Mouse (Mus musculus) intestine, embryonic 14.5 days (tissue): ENCODE data around the gene a. TPM values are rescaled to one million over a fixed set of nuclear protein-coding genes. Genes with fewer than 3 reads are reported as not detected.

Experiments used
- ATAC-seq: fragments of 200-750 bp; cut with Nextera tagmentation; replicated peaks from 2 replicates; pipeline ENCODE4 v1.8.0; 2017; ENCODE audit warnings: low read depth, moderate number of reproducible peaks, moderate TSS enrichment, moderate library complexity; ENCODE audit not compliant: low FRiP score, low TSS enrichment
- DNase-seq: peaks from one replicate; pipeline ENCODE4 v3.0.0-alpha.2; 2018; ENCODE audit warnings: low spot score
- H3K27ac ChIP-seq: fragments of 300-500 bp; sonication (generic); 2 replicates; pipeline ENCODE4 v1.5.1; 2014; ENCODE audit warnings: low read depth, mild to moderate bottlenecking, control low read depth
- H3K27me3 ChIP-seq: fragments of 300-500 bp; sonication (generic); replicated peaks from 2 replicates; pipeline ENCODE4 v1.6.1; 2014; ENCODE audit warnings: low read length, control low read depth; ENCODE audit not compliant: control insufficient read depth, insufficient read depth
- H3K36me3 ChIP-seq: fragments of 300-500 bp; sonication (generic); 2 replicates; pipeline ENCODE4 v1.6.1; 2014; ENCODE audit warnings: low read length, control low read depth; ENCODE audit not compliant: control insufficient read depth, insufficient read depth
- H3K4me1 ChIP-seq: fragments of 300-500 bp; sonication (generic); replicated peaks from 2 replicates; pipeline ENCODE4 v1.6.1; 2014; ENCODE audit warnings: low read length, control low read depth, mixed read lengths; ENCODE audit not compliant: control insufficient read depth, insufficient read depth
- H3K4me2 ChIP-seq: fragments of 300-500 bp; sonication (generic); 2 replicates; pipeline ENCODE4 v1.6.1; 2014; ENCODE audit warnings: low read length
- H3K4me3 ChIP-seq: fragments of 300-500 bp; sonication (generic); 2 replicates; pipeline ENCODE4 v1.5.1; 2014; ENCODE audit warnings: low read depth, low read length, control low read depth, mixed read lengths
- H3K9ac ChIP-seq: fragments of 300-500 bp; sonication (generic); 2 replicates; pipeline ENCODE4 v1.6.1; 2014; ENCODE audit warnings: mild to moderate bottlenecking, low read length
- H3K9me3 ChIP-seq: fragments of 300-500 bp; sonication (generic); 2 replicates; pipeline ENCODE4 v1.6.1; 2016; ENCODE audit warnings: low read length, control low read depth; ENCODE audit not compliant: control insufficient read depth
- WGBS: fragments of 180-500 bp; shearing (Covaris S2); extraction: QIAGEN DNeasy Blood & Tissue Kit; methylation state at CpG from one replicate; pipeline ENCODE4 v1.1.7; 2014; 5-methylcytosine and 5-hydroxymethylcytosine counted together
- polyA plus RNA-seq: library from polyadenylated mRNA; unstranded; fragments of >200 nt; fragmentation: Nextera tagmentation; extraction: Ambion mirVana; gene quantifications from 2 replicates; pipeline ENCODE4 v1.2.1, GENCODE M21; 2014

a gene
- polyA plus RNA-seq, 1 experiment from 2014 or later: 1.5 TPM

DNA sequence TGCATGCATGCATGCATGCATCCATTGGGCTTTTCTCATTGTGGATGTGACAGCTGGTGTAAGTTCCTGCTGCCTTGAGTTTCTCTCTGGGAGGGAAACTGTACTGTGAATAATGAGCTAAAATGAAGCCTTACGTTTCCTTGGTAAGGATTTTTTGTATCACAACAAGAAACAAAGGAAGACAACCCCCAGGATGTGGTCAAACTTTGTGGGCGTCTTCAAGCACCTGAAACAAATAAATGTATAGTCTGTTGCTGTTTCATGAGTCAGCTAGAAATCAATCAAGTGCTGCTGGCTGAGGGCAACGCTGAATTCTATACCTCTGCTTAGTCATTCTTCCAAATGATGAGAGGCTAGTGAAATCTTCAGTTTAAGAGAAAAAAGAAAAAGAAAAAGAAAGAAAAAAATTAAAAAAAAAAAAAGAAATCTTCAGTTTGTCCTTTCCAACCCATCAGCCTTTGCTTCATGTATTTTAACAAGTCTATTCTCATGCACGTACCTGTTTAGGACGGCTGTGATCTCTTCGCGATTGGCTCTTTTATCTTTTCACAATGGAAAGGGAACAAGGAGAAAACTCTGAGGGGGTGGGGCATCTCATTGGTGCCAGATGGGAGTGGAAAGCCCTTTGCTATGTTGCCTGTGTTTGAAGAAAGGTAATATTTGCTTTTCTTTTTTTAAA, 288.4 kb downstream of the a start:
- H3K36me3 ChIP-seq: no peaks in the 10 kb centered on the region
- ATAC-seq: no peak
- WGBS: 41% methylated on average over 7 of the region's 7 CpGs

DNA sequence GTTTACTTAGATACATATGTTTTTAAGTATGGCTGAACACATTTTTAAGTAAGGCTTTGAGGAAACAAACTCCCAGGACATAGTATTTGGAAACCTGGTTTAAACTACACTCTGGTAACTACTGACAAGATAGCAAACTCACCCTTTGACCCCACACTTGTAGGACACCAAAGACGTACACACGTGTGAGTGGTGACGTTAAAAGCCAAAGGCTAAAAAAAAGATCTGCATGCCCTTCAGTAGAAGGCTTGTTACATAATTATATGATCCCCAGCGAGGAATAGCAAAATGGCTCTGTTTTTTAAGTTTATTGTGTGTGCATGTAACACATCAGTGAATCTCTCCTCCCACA, 289.0 kb downstream of the a start:
- H3K27me3 ChIP-seq: no peaks in the 10 kb centered on the region
- no peaks in the 10 kb centered on the region for H3K9me3 ChIP-seq
- 58% methylated on average over 4 of the region's 4 CpGs for WGBS
- peaks cover 4% of the 10 kb centered on the region; the same call in 1 of the 2 replicates for H3K4me1 ChIP-seq
- DNase-seq (no peak), ATAC-seq (no peak)
- no peak overlapping the region for H3K27ac ChIP-seq
- H3K9ac ChIP-seq: no peak overlapping the region
- H3K4me3 ChIP-seq: no peak overlapping the region
- no peaks in the 10 kb centered on the region for H3K36me3 ChIP-seq
- no peak overlapping the region for H3K4me2 ChIP-seq

More for the DNA sequence above, 288.4 kb downstream of the a start:
- H3K4me2 ChIP-seq: no peak overlapping the region
- H3K4me3 ChIP-seq: no peak overlapping the region
- H3K27ac ChIP-seq: no peak overlapping the region
- H3K9me3 ChIP-seq: no peaks in the 10 kb centered on the region
- no peaks in the 10 kb centered on the region for H3K27me3 ChIP-seq
- no peak overlapping the region for H3K9ac ChIP-seq
- peaks cover 10% of the 10 kb centered on the region for H3K4me1 ChIP-seq
- no peak for DNase-seq

DNA sequence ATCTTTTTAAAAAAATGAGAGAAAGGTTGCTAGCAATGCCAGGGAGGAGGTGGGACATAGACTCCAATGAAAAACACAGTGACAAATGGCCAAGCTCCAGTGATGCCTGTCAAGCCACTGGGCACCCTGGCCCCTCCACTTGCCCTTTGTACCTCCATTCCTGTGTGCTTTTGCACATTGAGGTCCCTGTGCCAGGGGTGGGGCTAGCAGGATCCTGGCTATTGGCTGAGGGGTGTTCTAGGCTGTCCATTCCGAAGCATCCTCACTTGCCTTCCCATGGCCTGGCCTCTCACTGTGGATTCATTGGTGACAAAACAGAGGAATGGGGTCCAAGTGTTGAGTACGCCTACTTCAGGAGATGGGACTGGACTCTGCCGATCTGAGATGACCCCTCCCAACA, 289.9 kb downstream of the a start:
- ATAC-seq (no peak), DNase-seq (no peak)
- H3K9ac ChIP-seq: no peak overlapping the region
- no peaks in the 10 kb centered on the region for H3K27me3 ChIP-seq
- H3K27ac ChIP-seq: no peak overlapping the region
- H3K4me1 ChIP-seq: no peaks in the 10 kb centered on the region
- 96% methylated on average over 3 of the region's 3 CpGs for WGBS
- no peaks in the 10 kb centered on the region for H3K9me3 ChIP-seq
- no peaks in the 10 kb centered on the region for H3K36me3 ChIP-seq
- no peak overlapping the region for H3K4me3 ChIP-seq
- H3K4me2 ChIP-seq: no peak overlapping the region

DNA sequence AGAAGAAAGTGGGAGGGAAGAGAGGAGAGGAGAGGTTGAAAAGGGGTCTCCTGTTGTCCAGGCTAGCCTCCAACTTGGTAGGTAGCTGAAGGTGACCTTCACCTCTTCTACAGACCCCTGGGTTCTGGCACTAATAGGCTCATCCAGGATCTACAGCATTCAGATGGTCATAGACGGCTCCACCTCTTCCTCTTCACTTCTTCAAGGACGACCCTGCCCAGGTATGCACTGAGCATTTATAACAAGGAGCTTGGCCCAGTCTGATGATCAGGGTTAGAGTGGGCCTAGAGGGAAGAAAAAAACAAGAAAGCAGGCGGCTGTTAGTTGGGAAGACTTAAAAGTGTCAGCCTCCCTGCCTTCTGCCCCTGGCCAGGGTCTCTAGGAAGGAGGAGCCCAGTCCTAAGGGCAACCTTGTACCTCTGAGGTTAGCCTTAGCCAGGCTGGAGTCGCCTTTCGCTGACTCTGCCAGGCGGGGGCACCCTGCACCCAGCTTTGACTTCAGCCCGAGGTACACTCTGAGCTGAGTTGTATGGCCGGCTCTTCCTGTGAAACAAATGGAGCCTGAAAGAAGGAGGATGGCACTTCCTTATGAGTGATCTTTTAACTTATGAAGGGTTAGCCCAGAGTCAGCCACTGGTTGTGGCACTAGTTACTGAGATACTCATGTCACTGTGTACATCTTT, 291.1 kb downstream of the a start:
- WGBS: 13% methylated on average over 8 of the region's 8 CpGs

DNA sequence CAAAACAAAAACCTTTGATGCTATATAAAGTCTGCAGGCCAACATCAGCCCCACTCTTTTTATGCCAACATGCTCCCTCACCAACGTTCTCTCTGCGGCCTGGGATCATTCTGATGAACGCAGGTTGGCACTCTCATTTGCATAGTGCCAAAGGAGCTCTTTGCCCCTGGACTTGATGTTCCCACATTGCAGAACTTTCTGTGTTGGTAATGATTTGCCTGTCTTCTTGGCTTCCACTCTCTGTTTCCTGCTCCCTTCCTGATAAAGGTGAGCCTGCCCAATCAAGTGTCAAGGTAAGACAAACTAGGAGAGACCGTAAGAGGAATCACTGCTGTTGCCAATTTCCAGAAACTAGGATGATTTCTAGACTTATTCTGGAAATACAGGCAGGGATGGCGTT, 293.3 kb downstream of the a start:
- H3K9ac ChIP-seq: no peak overlapping the region
- H3K4me3 ChIP-seq: no peak overlapping the region
- H3K36me3 ChIP-seq: no peaks in the 10 kb centered on the region
- DNase-seq: no peak
- no peak for ATAC-seq
- no peak overlapping the region for H3K4me2 ChIP-seq
- H3K27ac ChIP-seq: no peak overlapping the region
- H3K9me3 ChIP-seq: no peaks in the 10 kb centered on the region
- no peaks in the 10 kb centered on the region for H3K4me1 ChIP-seq
- WGBS: 87% methylated on average over 5 of the region's 5 CpGs
- H3K27me3 ChIP-seq: no peaks in the 10 kb centered on the region

More for the DNA sequence above, 291.1 kb downstream of the a start:
- H3K27me3 ChIP-seq: no peaks in the 10 kb centered on the region
- ATAC-seq: peak; percentile 70
- DNase-seq: peak; percentile 73
- H3K36me3 ChIP-seq: no peaks in the 10 kb centered on the region
- H3K4me2 ChIP-seq: no peak overlapping the region
- H3K4me3 ChIP-seq: no peak overlapping the region
- no peaks in the 10 kb centered on the region for H3K4me1 ChIP-seq
- no peak overlapping the region for H3K27ac ChIP-seq
- no peak overlapping the region for H3K9ac ChIP-seq
- no peaks in the 10 kb centered on the region for H3K9me3 ChIP-seq

DNA sequence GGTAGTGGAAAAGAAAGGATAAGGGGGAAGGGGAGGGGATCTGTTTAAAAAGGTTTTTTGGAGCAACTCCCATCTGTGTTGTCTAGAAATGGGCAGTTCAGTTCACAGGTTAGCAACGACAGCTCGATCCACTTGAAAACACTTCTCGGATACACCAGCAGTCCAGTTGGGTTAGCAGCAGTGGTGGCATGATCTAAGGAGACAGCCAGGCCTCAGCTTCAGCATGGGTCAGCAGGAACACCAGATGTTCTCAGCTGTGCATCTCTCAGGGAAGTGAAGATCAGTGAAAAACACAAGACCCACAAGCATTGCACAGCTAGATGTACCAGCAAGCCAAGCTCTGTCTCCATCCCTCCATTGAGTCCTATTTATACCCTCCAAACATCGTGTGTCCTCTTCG, 295.1 kb downstream of the a start:
- WGBS: 84% methylated on average over 5 of the region's 5 CpGs
- no peaks in the 10 kb centered on the region for H3K36me3 ChIP-seq
- ATAC-seq: no peak

DNA sequence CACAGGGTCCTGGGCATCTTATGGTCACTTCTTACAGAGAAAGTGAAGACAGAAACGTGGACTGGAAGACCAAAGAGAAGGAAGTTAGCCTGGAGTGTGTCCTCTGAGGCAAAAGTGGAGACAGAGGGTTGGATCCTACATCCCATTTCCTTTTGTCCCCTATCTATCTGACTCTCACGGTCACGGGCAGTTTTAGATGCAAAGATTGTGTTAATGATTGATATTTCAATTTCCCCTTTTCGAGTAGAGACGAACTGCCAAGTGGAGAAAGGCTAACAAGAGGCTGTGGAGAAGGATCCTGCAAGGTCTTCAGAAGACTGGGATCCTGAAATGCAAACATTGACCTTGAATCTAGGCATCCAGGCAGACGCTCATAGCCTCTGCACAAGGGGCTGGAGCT, 297.1 kb downstream of the a start:
- ATAC-seq: no peak
- WGBS: 63% methylated on average over 6 of the region's 6 CpGs
- no peak for DNase-seq

More for the DNA sequence above, 295.1 kb downstream of the a start:
- no peaks in the 10 kb centered on the region for H3K27me3 ChIP-seq
- H3K27ac ChIP-seq: no peak overlapping the region
- H3K9me3 ChIP-seq: no peaks in the 10 kb centered on the region
- H3K4me3 ChIP-seq: no peak overlapping the region
- no peaks in the 10 kb centered on the region for H3K4me1 ChIP-seq
- no peak overlapping the region for H3K4me2 ChIP-seq
- no peak for DNase-seq
- no peak overlapping the region for H3K9ac ChIP-seq

DNA sequence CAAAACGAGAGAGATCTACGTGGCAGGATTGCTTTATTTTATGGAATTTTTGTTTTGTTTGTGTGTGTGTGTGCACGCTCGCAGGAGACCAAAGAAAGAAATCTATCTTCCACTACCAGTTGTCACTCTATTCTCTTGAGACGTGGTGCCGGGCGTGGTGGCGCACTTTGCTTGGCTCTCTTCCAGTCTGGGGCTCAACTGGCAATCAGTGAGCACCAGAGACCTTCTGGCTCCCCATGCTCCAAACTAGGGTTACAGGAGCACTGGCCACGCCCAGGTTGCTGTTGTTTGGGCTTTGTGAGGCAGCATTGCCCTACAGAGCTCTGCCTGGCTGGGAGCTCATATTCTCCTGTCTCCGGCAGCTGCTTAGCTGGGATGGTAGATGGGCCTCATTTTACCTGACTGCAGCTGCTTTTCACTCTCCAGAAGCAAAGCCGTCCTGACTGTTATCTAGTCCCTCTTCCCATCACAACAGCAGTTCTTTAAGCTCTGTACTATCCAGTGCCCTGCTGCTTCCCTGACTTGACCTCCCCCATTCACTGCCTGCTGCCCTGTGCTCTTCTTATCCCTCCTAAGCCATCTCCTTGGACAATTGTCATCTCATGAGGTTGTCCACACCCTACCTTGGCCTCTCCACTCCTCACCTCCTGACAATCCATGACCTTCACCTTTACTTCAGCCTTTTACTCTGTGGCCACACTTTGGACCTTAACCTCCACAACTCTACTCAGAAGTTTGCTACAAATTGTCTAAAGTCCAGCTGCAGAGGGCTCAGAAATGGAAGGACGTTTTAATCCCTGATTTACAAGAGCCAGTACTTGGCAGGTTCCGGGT, 299.9 kb downstream of the a start:
- no peak overlapping the region for H3K4me3 ChIP-seq
- no peaks in the 10 kb centered on the region for H3K4me1 ChIP-seq
- ATAC-seq (no peak), DNase-seq (no peak)
- H3K27ac ChIP-seq: no peak overlapping the region
- 64% methylated on average over 13 of the region's 13 CpGs for WGBS
- H3K4me2 ChIP-seq: no peak overlapping the region
- no peak overlapping the region for H3K9ac ChIP-seq
- H3K9me3 ChIP-seq: no peaks in the 10 kb centered on the region
- no peaks in the 10 kb centered on the region for H3K27me3 ChIP-seq
- H3K36me3 ChIP-seq: no peaks in the 10 kb centered on the region

More for the DNA sequence above, 297.1 kb downstream of the a start:
- no peak overlapping the region for H3K4me2 ChIP-seq
- H3K9ac ChIP-seq: no peak overlapping the region
- H3K27ac ChIP-seq: no peak overlapping the region
- H3K27me3 ChIP-seq: no peaks in the 10 kb centered on the region
- H3K9me3 ChIP-seq: no peaks in the 10 kb centered on the region
- no peak overlapping the region for H3K4me3 ChIP-seq
- H3K36me3 ChIP-seq: no peaks in the 10 kb centered on the region
- no peaks in the 10 kb centered on the region for H3K4me1 ChIP-seq
